Mouse (Mus musculus) MEL (cell line): Measurements from ENCODE around the gene Nmrk1. TPM values are rescaled to one million over a fixed set of nuclear protein-coding genes. Genes with fewer than 3 reads are reported as not detected.

Source experiments
- DNase-seq: peaks from one replicate; pipeline ENCODE4 v3.0.0; 2011; ENCODE audit warnings: low read depth, low spot score
- H3K27ac ChIP-seq: 2 replicates; pipeline ENCODE4 v1.5.1; 2012; ENCODE audit warnings: low read depth, mild to moderate bottlenecking, control low read depth, low read length, moderate library complexity; ENCODE audit not compliant: control insufficient read depth
- H3K27me3 ChIP-seq, 2 experiments: fragments of 150-350 bp in 1 of 2; sonication (generic) in 1 of 2; 2 replicates each; pipeline ENCODE4 v1.6.1; 2012; ENCODE audit warnings: low read length in 2 of 2, mild to moderate bottlenecking in 2 of 2, improper control_type of control experiment in 1 of 2, moderate library complexity in 1 of 2; ENCODE audit not compliant: insufficient read depth in 2 of 2, control insufficient read depth in 1 of 2
- H3K36me3 ChIP-seq, 2 experiments: 2 replicates each; pipeline ENCODE4 v1.6.1; 2012 to 2014; ENCODE audit warnings: low read length in 2 of 2, improper control_type of control experiment in 1 of 2, inconsistent platforms in 1 of 2, mild to moderate bottlenecking in 1 of 2; ENCODE audit not compliant: insufficient read depth in 2 of 2, control insufficient read depth in 1 of 2
- H3K4me1 ChIP-seq, 2 experiments: fragments of 150-350 bp in 1 of 2; sonication (generic) in 1 of 2; 2 replicates each; pipeline ENCODE4 v1.6.1; 2012; ENCODE audit warnings: low read length in 2 of 2, improper control_type of control experiment in 1 of 2, mild to moderate bottlenecking in 1 of 2; ENCODE audit not compliant: insufficient read depth in 2 of 2, control insufficient read depth in 1 of 2
- H3K4me3 ChIP-seq, 2 experiments: fragments of 150-350 bp in 1 of 2; sonication (generic) in 1 of 2; 2 replicates each; pipeline ENCODE4 v1.5.1; 2012; ENCODE audit warnings: low read depth in 2 of 2, low read length in 2 of 2, mild to moderate bottlenecking in 2 of 2, moderate library complexity in 2 of 2, control low read depth in 1 of 2, improper control_type of control experiment in 1 of 2; ENCODE audit not compliant: control insufficient read depth in 1 of 2, insufficient read depth in 1 of 2
- H3K79me2 ChIP-seq: 2 replicates; pipeline ENCODE4 v1.6.1; 2012; ENCODE audit warnings: mild to moderate bottlenecking, low read length, moderate library complexity; ENCODE audit not compliant: control insufficient read depth, poor library complexity, insufficient read depth
- H3K9ac ChIP-seq: 2 replicates; pipeline ENCODE4 v1.6.1; 2012; ENCODE audit warnings: low read depth, mild to moderate bottlenecking, control low read depth, low read length, moderate library complexity; ENCODE audit not compliant: control insufficient read depth, poor library complexity, severe bottlenecking
- H3K9me3 ChIP-seq: fragments of 150-350 bp; sonication (generic); replicated peaks from 2 replicates; pipeline ENCODE4 v1.6.1; 2012; ENCODE audit warnings: mild to moderate bottlenecking, low read length, improper control_type of control experiment, moderate library complexity; ENCODE audit not compliant: insufficient read depth
- CHD1 ChIP-seq: IDR thresholded peaks from 2 replicates; pipeline ENCODE4 v1.6.1; 2012; ENCODE audit warnings: low read depth, mild to moderate bottlenecking, inconsistent platforms, low read length, improper control_type of control experiment
- CHD2 ChIP-seq: IDR thresholded peaks from 2 replicates; pipeline ENCODE4 v1.6.1; 2011; ENCODE audit warnings: low read length, improper control_type of control experiment
- E2F4 ChIP-seq: IDR thresholded peaks from 2 replicates; pipeline ENCODE4 v1.6.1; 2011; ENCODE audit warnings: low read depth, low read length, improper control_type of control experiment, borderline replicate concordance
- ELF1 ChIP-seq: IDR thresholded peaks from 2 replicates; pipeline ENCODE4 v1.6.1; 2014; ENCODE audit warnings: low read depth, mild to moderate bottlenecking, inconsistent platforms, low read length, improper control_type of control experiment, moderate library complexity
- ETS1 ChIP-seq: IDR thresholded peaks from 2 replicates; pipeline ENCODE4 v1.6.1; 2012; ENCODE audit warnings: low read depth, mild to moderate bottlenecking, inconsistent platforms, low read length, improper control_type of control experiment, moderate library complexity
- GABPA ChIP-seq: IDR thresholded peaks from 2 replicates; pipeline ENCODE4 v1.6.1; 2012; ENCODE audit warnings: low read depth, mild to moderate bottlenecking, inconsistent platforms, low read length, improper control_type of control experiment, moderate library complexity
- GATA1 ChIP-seq: IDR thresholded peaks from 2 replicates; pipeline ENCODE4 v1.6.1; 2011; ENCODE audit warnings: low read depth, low read length, improper control_type of control experiment
- HCFC1 ChIP-seq: IDR thresholded peaks from 2 replicates; pipeline ENCODE4 v1.6.1; 2012; ENCODE audit warnings: low read depth, mild to moderate bottlenecking, inconsistent platforms, low read length, improper control_type of control experiment, moderate library complexity
- JUND ChIP-seq: IDR thresholded peaks from 2 replicates; pipeline ENCODE4 v1.6.1; 2011; ENCODE audit warnings: low read depth, mild to moderate bottlenecking, improper control_type of control experiment, low read length
- MAZ ChIP-seq: IDR thresholded peaks from 2 replicates; pipeline ENCODE4 v1.6.1; 2012; ENCODE audit warnings: low read depth, mild to moderate bottlenecking, inconsistent platforms, low read length, improper control_type of control experiment
- MEF2A ChIP-seq: IDR thresholded peaks from 2 replicates; pipeline ENCODE4 v1.6.1; 2014; ENCODE audit warnings: low read depth, mild to moderate bottlenecking, inconsistent platforms, low read length, improper control_type of control experiment; ENCODE audit not compliant: poor library complexity, insufficient replicate concordance, severe bottlenecking; ENCODE audit errors: extremely low read depth
- MYB ChIP-seq: IDR thresholded peaks from 2 replicates; pipeline ENCODE4 v1.6.1; 2011; ENCODE audit warnings: mild to moderate bottlenecking, low read depth, low read length, improper control_type of control experiment
- NELFE ChIP-seq: IDR thresholded peaks from 2 replicates; pipeline ENCODE4 v1.6.1; 2011; ENCODE audit warnings: low read depth, low read length, improper control_type of control experiment
- POLR2AphosphoS2 ChIP-seq: IDR thresholded peaks from 2 replicates; pipeline ENCODE4 v1.6.1; 2011; ENCODE audit warnings: low read length, improper control_type of control experiment
- POLR2AphosphoS5 ChIP-seq: IDR thresholded peaks from 2 replicates; pipeline ENCODE4 v1.6.1; 2012; ENCODE audit warnings: low read depth, borderline replicate concordance, mild to moderate bottlenecking, inconsistent platforms, low read length, moderate library complexity, mixed read lengths
- RAD21 ChIP-seq: IDR thresholded peaks from 2 replicates; pipeline ENCODE4 v1.6.1; 2011; ENCODE audit warnings: mild to moderate bottlenecking, low read depth, low read length, improper control_type of control experiment
- RCOR1 ChIP-seq: IDR thresholded peaks from 2 replicates; pipeline ENCODE4 v1.6.1; 2012; ENCODE audit warnings: low read depth, mild to moderate bottlenecking, inconsistent platforms, low read length, improper control_type of control experiment
- SMC3 ChIP-seq: IDR thresholded peaks from 2 replicates; pipeline ENCODE4 v1.6.1; 2011; ENCODE audit warnings: low read depth, low read length, improper control_type of control experiment
- TAL1 ChIP-seq: IDR thresholded peaks from 2 replicates; pipeline ENCODE4 v1.6.1; 2012; ENCODE audit warnings: mild to moderate bottlenecking, inconsistent platforms, low read length, moderate library complexity, mixed read lengths
- TBP ChIP-seq: IDR thresholded peaks from 2 replicates; pipeline ENCODE4 v1.8.0; 2011; ENCODE audit warnings: low read depth, low read length, improper control_type of control experiment
- USF2 ChIP-seq, 2 experiments: IDR thresholded peaks; 2 replicates each; pipeline ENCODE4 v1.6.1; 2011 to 2012; ENCODE audit warnings: improper control_type of control experiment in 2 of 2, low read length in 2 of 2, borderline replicate concordance in 1 of 2, inconsistent platforms in 1 of 2, low read depth in 1 of 2, mild to moderate bottlenecking in 1 of 2; ENCODE audit not compliant: insufficient read depth in 1 of 2
- ZC3H11A ChIP-seq: IDR thresholded peaks from 2 replicates; pipeline ENCODE4 v1.6.1; 2012; ENCODE audit warnings: low read depth, mild to moderate bottlenecking, inconsistent platforms, low read length, improper control_type of control experiment
- ZKSCAN1 ChIP-seq: IDR thresholded peaks from 2 replicates; pipeline ENCODE4 v1.6.1; 2012; ENCODE audit warnings: low read depth, mild to moderate bottlenecking, inconsistent platforms, low read length, improper control_type of control experiment, moderate library complexity
- ZNF384 ChIP-seq: IDR thresholded peaks from 2 replicates; pipeline ENCODE4 v1.6.1; 2012; ENCODE audit warnings: low read depth, mild to moderate bottlenecking, inconsistent platforms, low read length, improper control_type of control experiment
- polyA plus RNA-seq, 2 experiments: library from polyadenylated mRNA; stranded (reverse) in 1 of 2; unstranded in 1 of 2; fragments of >175 nt in 1 of 2; fragments of >200 nt in 1 of 2; gene quantifications; 2 replicates each; pipeline versions ENCODE4 v1.2.1 to v1.2.4; 2012; ENCODE audit warnings: low replicate concordance in 2 of 2, low read depth in 1 of 2; ENCODE audit not compliant: insufficient read length in 2 of 2, insufficient read depth in 1 of 2, missing spikeins in 1 of 2
- total RNA-seq: library from RNA; depleted of rRNA; stranded (reverse); fragments of 300-350 nt; gene quantifications from 2 replicates; pipeline ENCODE4 v1.2.3, GENCODE M21; 2012

The Nmrk1 gene
- total and polyA plus RNA-seq, 3 experiments = 18.5 to 22.5 TPM; not detected in 1

DNA sequence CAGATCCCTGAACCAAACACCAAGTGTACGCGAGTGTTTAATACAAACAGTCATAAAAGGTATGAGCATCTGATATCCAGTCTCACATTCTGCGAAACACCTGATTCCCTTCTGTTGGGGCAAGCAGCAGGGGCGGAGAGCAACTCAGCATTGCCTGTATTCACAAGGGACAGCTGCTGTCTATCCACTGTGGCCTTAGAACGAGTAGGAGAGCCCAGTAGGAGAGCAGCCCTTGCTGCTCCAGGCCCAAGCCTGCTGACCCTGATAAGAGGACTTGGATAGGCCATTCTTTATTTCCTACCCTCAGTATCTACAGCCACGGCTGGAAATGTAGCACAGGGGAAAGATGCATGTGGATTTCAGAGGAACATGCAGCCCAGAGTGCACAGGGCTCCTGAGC is 38.8 kb upstream of the Nmrk1 start:
- Histone ChIP-seq H3K36me3 (peaks cover 7 to 8% of the 10 kb centered on the region in 2 experiments; a peak in 3 of 4 replicates), H3K9ac (no peak overlapping the region), H3K27ac (no peak overlapping the region), H3K9me3 (no peaks in the 10 kb centered on the region), H3K27me3 (no peaks in the 10 kb centered on the region), H3K79me2 (no peaks in the 10 kb centered on the region), H3K4me1 (peaks cover 3 to 9% of the 10 kb centered on the region in 2 experiments; a peak in 2 of 4 replicates), H3K4me3 (no peak overlapping the region)
- no peak for TF ChIP-seq SMC3
- no peak for DNase-seq

DNA sequence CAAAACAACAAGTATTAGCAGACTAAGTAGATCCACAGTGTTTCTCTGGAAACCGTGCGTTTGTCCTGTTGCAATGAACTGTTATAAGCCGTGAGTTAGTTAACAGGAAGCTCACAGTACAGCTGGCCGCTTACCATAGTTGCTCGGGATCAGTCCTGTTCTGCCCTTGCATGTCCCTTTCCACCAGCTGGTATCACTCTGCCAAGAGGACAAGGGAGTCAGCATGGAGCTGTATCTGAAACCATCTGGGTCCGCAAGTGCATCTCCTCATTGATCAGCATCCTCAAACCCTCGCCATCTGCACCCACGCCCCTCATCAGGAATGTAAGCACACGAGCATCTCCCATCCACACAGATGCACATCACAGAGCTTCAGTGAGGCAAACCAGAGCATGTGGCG is 38.0 kb upstream of the Nmrk1 start:
- no peaks in the 10 kb centered on the region for H3K79me2 ChIP-seq
- no peak overlapping the region for H3K9ac ChIP-seq
- peaks cover 8 to 15% of the 10 kb centered on the region in 2 experiments for H3K36me3 ChIP-seq
- no peak overlapping the region for H3K27ac ChIP-seq
- no peaks in the 10 kb centered on the region for H3K27me3 ChIP-seq
- peaks cover 10 to 14% of the 10 kb centered on the region in 2 experiments; a peak in 2 of 4 replicates for H3K4me1 ChIP-seq
- H3K9me3 ChIP-seq = no peaks in the 10 kb centered on the region
- DNase-seq = no peak
- TF ChIP-seq HCFC1 = no peak
- TF ChIP-seq ZKSCAN1 = no peak
- no peak for TF ChIP-seq MEF2A
- no peak for TF ChIP-seq NELFE
- no peak for TF ChIP-seq RCOR1
- TF ChIP-seq MYB = no peak
- TF ChIP-seq RAD21 = no peak
- TF ChIP-seq ZNF384 = no peak
- TF ChIP-seq CHD1 = no peak
- no peak for TF ChIP-seq GABPA
- no peak for TF ChIP-seq TBP
- no peak for TF ChIP-seq CHD2
- no peak for TF ChIP-seq USF2 (IDR thresholded peaks at IDR 0.05; ENCODE audit: borderline replicate concordance in 1 of 2, insufficient read depth in 1 of 2, low read depth in 1 of 2, low read length in 2 of 2)
- H3K4me3 ChIP-seq = no peak overlapping the region

DNA sequence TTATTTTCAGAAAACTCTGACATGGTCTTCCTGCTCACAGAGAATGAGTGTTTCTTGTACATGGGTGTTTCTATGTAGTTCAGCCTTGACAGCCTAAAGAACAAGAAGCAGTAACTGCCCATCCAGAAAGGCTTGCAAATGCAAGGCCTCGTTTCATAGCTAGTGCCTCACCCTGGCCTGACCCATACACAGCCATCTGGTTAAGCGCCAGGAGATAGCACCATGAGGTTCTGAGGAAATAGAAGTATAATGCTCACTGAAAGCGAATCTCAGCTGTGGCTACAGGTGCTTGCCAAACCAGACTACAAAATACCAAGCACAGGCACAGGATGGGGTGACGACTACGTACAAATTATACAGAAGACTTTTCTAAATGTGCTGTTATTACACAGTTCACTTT is 34.9 kb upstream of the Nmrk1 start:
- peaks cover 10 to 14% of the 10 kb centered on the region in 2 experiments; a peak in 2 of 4 replicates for H3K4me1 ChIP-seq
- H3K9ac ChIP-seq = no peak overlapping the region
- TF ChIP-seq ZNF384 = no peak
- TF ChIP-seq GATA1 = no peak
- no peak for TF ChIP-seq JUND
- TF ChIP-seq MAZ = no peak
- no peak for TF ChIP-seq CHD2
- no peak for TF ChIP-seq E2F4
- TF ChIP-seq ZC3H11A = no peak
- TF ChIP-seq MYB = no peak
- no peak for TF ChIP-seq POLR2AphosphoS2
- no peak for TF ChIP-seq ETS1
- no peak for TF ChIP-seq HCFC1
- TF ChIP-seq ELF1 = no peak
- TF ChIP-seq TAL1 = no peak
- no peak for TF ChIP-seq POLR2AphosphoS5
- no peak for DNase-seq
- H3K4me3 ChIP-seq = no peak overlapping the region
- H3K27ac ChIP-seq = no peak overlapping the region
- no peaks in the 10 kb centered on the region for H3K9me3 ChIP-seq
- H3K36me3 ChIP-seq = peaks cover 6 to 18% of the 10 kb centered on the region in 2 experiments
- 0 out of 2 replicates have a peak, but pooled peaks cover 3% of the 10 kb centered on the region for H3K79me2 ChIP-seq
- H3K27me3 ChIP-seq = no peaks in the 10 kb centered on the region
